In genomic region chr9:58841655-58842054, GRCm38 (mm10) we compare ENCODE assay signal across 9 mouse cellular contexts. TPM values are rescaled to one million over a fixed set of nuclear protein-coding genes. Genes with fewer than 3 reads are reported as not detected.
A peak's percentile ranks its signal among the peaks of the same experiment; 100 is the strongest.
DNase-seq lines count a peak whose midpoint lies in the region; ATAC-seq and TF ChIP-seq lines count a peak whose summit lies in the region.
"Had no signal": no experiment of that assay in that cellular context is flagged by ENCODE, and none has a peak within 500 bp of the region (broad histone marks: within the 10 kb centered on the region; RNA-seq: fewer than 3 reads in every experiment).

No protein-coding gene starts in this region.

- 20% methylated on average over 6 of the region's 6 CpGs for WGBS in embryonic facial prominence, embryonic 11.5 days
- 11% methylated on average over 6 of the region's 6 CpGs for WGBS in liver, postnatal 0 days (ENCODE audit: insufficient replicate concordance)

- no peaks in the 10 kb centered on the region for H3K9me3 ChIP-seq in embryonic facial prominence, embryonic 11.5 days (replicated peaks; ENCODE audit: control insufficient read depth, low read length)
- no peaks in the 10 kb centered on the region for H3K9me3 ChIP-seq in liver, postnatal 0 days (ENCODE audit: low read length)

- no peaks in the 10 kb centered on the region for H3K4me1 ChIP-seq in embryonic facial prominence, embryonic 11.5 days (ENCODE audit: control insufficient read depth, insufficient read depth, low read length)
- H3K4me1 ChIP-seq in liver, postnatal 0 days (ENCODE audit: insufficient read depth), result no peaks in the 10 kb centered on the region

- H3K27me3 ChIP-seq in embryonic facial prominence, embryonic 11.5 days (ENCODE audit: control insufficient read depth, insufficient read depth, low read length), result no peaks in the 10 kb centered on the region
- no peaks in the 10 kb centered on the region for H3K27me3 ChIP-seq in liver, postnatal 0 days (ENCODE audit: insufficient read depth, low read length)

- no peak overlapping the region for H3K9ac ChIP-seq in embryonic facial prominence, embryonic 11.5 days (replicated peaks; ENCODE audit: low read length)
- no peak overlapping the region for H3K9ac ChIP-seq in liver, postnatal 0 days (replicated peaks)

- H3K36me3 ChIP-seq in embryonic facial prominence, embryonic 11.5 days (replicated peaks; ENCODE audit: control insufficient read depth, insufficient read depth, low read depth, low read length), result no peaks in the 10 kb centered on the region
- no peaks in the 10 kb centered on the region for H3K36me3 ChIP-seq in liver, postnatal 0 days (replicated peaks; ENCODE audit: insufficient read depth, low read length)

- no peak for TF ChIP-seq CTCF in gastrocnemius, adult 2 months (IDR thresholded peaks at IDR 0.05)
- TF ChIP-seq CTCF in liver, postnatal 0 days (IDR thresholded peaks at IDR 0.05; ENCODE audit: low read depth), result no peak

- intact Hi-C loops in gastrocnemius, adult 2 months (cut with DNase I), result no loop called here
- intact Hi-C loops in gastrocnemius, postnatal 36 days (cut with DNase I), result no loop called here

- no peak overlapping the region for H3K27ac ChIP-seq in gastrocnemius, adult 2 months
- no peak overlapping the region for H3K27ac ChIP-seq in embryonic facial prominence, embryonic 11.5 days (replicated peaks; ENCODE audit: low read depth, low read length)
- no peak overlapping the region for H3K27ac ChIP-seq in liver, postnatal 0 days (ENCODE audit: low read depth)

- DNase-seq in gastrocnemius, adult 2 months, result peak; percentile 55
- DNase-seq in gastrocnemius, postnatal 36 days, result no peak
- peak; percentile 44 for DNase-seq in urinary bladder, postnatal 25 days (ENCODE audit: low spot score)
- no peak for DNase-seq in urinary bladder, adult 2 months (ENCODE audit: low spot score)
- DNase-seq in embryonic facial prominence, embryonic 11.5 days (ENCODE audit: low spot score), result peak; percentile 90
- DNase-seq in liver, postnatal 0 days, result peak; percentile 68
- peak; percentile 82 for DNase-seq in thymus, postnatal 4 days

- H3K4me2 ChIP-seq in embryonic facial prominence, embryonic 11.5 days (ENCODE audit: low read depth, low read length), result no peak overlapping the region
- H3K4me2 ChIP-seq in liver, postnatal 0 days (ENCODE audit: low read depth, low read length), result no peak overlapping the region

- no peak for TF ChIP-seq EP300 in liver, postnatal 0 days (IDR thresholded peaks at IDR 0.05; ENCODE audit: low read depth)

- no peak overlapping the region for H3K4me3 ChIP-seq in gastrocnemius, adult 2 months
- no peak overlapping the region for H3K4me3 ChIP-seq in embryonic facial prominence, embryonic 11.5 days (ENCODE audit: low read depth, low read length)
- no peak overlapping the region for H3K4me3 ChIP-seq in liver, postnatal 0 days (ENCODE audit: low read depth, low read length)

- no peak for ATAC-seq in embryonic facial prominence, embryonic 11.5 days (replicated peaks; ENCODE audit: insufficient number of reproducible peaks, low FRiP score, low TSS enrichment, low read depth)
- no peak for ATAC-seq in liver, postnatal 0 days
- no peak for ATAC-seq in erythroid progenitor cell, adult 5-6 weeks (replicated peaks; ENCODE audit: low FRiP score, poor library complexity, severe bottlenecking)

RNA-seq across cellular contexts. Expression of gene Hcn4, which starts 18.4 kb away (rescaled TPM):
- 1 to 10 TPM; 1.5 to 2.3 TPM for total RNA-seq in gastrocnemius, adult 2 months (2021)
- 1 to 10 TPM; 1.4 to 1.8 TPM for total RNA-seq in gastrocnemius, postnatal 36 days (2021)
- polyA plus RNA-seq in urinary bladder, adult 2 months (2012; rRNA removed), result 0.06 and 0.10 TPM in 2 replicates
- 0.39 and 0.41 TPM in 2 replicates for polyA plus RNA-seq in embryonic facial prominence, embryonic 11.5 days (2014; fragmentation: Nextera tagmentation; extraction: Ambion mirVana)
- polyA plus RNA-seq in liver, postnatal 0 days (2015; fragmentation: Nextera tagmentation; extraction: Ambion mirVana), result not detected in 2 replicates
- total RNA-seq in erythroid progenitor cell, adult 5-6 weeks (2015; ENCODE audit: low replicate concordance), result not detected in 2 replicates
- total RNA-seq in erythroid progenitor cell, adult 5-6 weeks (2017; ENCODE audit: low replicate concordance), result not detected in 2 replicates
- total RNA-seq: neutrophil, adult 5-6 weeks had no signal

Comparison
In these comparisons a context has a peak if more than half of its experiments do, and no peak if none do; other contexts are left out.
1. DNase-seq: peak in gastrocnemius, adult 2 months (single experiment), urinary bladder, postnatal 25 days (single experiment), embryonic facial prominence, embryonic 11.5 days (single experiment), liver, postnatal 0 days (single experiment) and thymus, postnatal 4 days (single experiment); none in gastrocnemius, postnatal 36 days (0 of 2) and urinary bladder, adult 2 months (single experiment).